Mouse (Mus musculus) olfactory bulb, adult 2 months (tissue): Measurements from ENCODE around the gene Gtf2h4.

Experiments
- CTCF ChIP-seq: fragments of 200-500 bp; IDR thresholded peaks from 2 replicates; pipeline ENCODE4 v1.5.1; 2012; ENCODE audit warnings: low read depth, mild to moderate bottlenecking, low read length, moderate library complexity; ENCODE audit not compliant: insufficient read depth
- POLR2A ChIP-seq: fragments of 200-500 bp; IDR thresholded peaks from 2 replicates; pipeline ENCODE4 v1.6.1; 2012; ENCODE audit warnings: mild to moderate bottlenecking, low read depth, low read length, moderate library complexity; ENCODE audit not compliant: insufficient read depth

- TF ChIP-seq CTCF (no peak), POLR2A (no peak)
Measured at GRCm38 (mm10) chr17:35693906-35694305, 20.4 kb upstream of the Gtf2h4 start.
